Mouse (Mus musculus): Measurements from ENCODE around the gene Iah1.

The Iah1 gene

DNA sequence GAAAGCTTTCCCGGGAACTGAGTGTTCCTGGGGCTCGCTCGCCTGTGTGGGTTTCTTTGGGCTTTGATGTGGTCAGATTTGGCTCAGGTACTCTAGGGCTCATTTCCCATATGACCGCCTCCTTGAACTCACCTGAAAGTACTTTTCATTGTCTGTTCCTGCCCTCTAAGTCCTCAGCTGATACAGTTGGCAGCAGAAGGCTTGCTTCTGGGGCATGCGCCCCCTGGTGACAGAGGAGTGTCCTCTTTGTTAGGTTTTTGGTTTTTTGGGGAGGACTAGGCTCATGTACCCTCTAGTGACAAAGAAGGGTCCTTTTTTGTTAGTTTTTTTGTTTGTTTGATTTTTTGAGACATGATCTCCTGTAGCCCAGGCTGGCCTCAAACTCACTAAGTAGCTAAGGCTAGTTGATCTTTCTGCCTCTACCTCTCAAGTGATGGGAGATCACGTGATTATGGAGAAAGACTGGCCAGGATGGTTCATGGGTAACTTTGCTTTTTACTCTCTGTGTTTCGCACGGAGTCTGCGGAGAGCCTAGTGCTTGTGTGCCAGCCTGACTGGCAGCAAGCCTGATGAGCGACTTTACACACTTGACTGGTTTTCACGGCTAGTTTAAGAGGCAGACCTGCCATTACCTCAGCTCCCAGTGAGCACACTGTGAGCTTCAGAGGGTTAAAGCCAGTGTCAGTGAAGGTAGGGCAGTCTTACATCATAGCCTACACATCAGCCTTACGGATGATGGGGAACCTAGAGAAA lies 2.1 kb downstream of the Iah1 start:
- DNase-seq (ENCODE audit: low read depth, low spot score), result peak; percentile 67

GRCm38 (mm10) chr12:21320317-21320716 lies 4.1 kb downstream of the Iah1 start:
- DNase-seq (ENCODE audit: low read depth, low spot score), result no peak

- no peak for DNase-seq (ENCODE audit: low read depth, low spot score)
Measured at GRCm38 (mm10) chr12:21321170-21321569, 5.0 kb downstream of the Iah1 start.

- DNase-seq (ENCODE audit: low read depth, low spot score), result no peak
Measured at GRCm38 (mm10) chr12:21322296-21322695, 6.1 kb downstream of the Iah1 start.

DNA sequence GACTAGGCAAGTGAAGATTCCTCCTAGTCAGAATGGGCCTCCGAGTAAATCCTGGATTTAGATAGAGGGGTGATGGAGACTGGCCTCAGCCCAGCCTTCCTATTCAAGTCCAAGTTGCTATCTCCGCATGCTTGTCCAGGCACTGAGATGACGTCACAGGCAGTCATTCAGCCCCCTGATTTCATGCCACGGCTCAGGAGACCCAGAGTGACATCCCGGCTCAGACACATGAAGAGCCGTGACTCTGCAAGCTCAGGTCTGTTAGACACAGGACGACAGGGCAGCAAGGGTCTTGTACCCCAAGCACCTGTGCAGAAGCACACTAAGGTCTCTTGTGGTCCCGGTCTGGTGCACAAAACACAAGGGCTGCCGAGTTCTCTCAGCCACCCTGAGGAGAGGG lies 6.7 kb downstream of the Iah1 start:
- DNase-seq (ENCODE audit: low read depth, low spot score), result no peak

GRCm38 (mm10) chr12:21324101-21324500 lies 7.9 kb downstream of the Iah1 start:
- no peak for DNase-seq (ENCODE audit: low read depth, low spot score)

DNA sequence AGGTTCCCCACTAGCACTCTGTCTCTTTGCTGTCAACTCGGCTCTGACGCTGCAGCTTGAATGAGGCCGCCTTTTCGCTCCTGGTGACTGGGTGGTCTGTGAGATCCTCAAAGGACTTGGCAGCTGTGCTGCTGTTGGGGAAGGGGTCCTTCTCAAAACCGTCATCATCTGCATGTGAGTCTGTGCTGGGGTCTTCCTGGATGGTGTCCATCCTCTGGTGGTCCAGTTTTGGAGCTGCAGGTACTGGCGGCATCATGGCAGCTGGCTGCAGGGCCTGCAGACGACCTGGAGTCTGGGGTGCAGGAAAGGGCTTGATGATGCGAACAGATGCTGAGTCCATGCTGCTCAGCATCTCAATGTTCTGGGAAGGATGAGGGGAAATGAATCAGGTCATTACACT lies 9.1 kb downstream of the Iah1 start:
- no peak for DNase-seq (ENCODE audit: low read depth, low spot score)

GRCm38 (mm10) chr12:21326325-21326724 lies 10.1 kb downstream of the Iah1 start:
- DNase-seq (ENCODE audit: low read depth, low spot score), result no peak

GRCm38 (mm10) chr12:21329661-21330400 lies 13.6 kb downstream of the Iah1 start:
- DNase-seq (ENCODE audit: low read depth, low spot score), result no peak

DNA sequence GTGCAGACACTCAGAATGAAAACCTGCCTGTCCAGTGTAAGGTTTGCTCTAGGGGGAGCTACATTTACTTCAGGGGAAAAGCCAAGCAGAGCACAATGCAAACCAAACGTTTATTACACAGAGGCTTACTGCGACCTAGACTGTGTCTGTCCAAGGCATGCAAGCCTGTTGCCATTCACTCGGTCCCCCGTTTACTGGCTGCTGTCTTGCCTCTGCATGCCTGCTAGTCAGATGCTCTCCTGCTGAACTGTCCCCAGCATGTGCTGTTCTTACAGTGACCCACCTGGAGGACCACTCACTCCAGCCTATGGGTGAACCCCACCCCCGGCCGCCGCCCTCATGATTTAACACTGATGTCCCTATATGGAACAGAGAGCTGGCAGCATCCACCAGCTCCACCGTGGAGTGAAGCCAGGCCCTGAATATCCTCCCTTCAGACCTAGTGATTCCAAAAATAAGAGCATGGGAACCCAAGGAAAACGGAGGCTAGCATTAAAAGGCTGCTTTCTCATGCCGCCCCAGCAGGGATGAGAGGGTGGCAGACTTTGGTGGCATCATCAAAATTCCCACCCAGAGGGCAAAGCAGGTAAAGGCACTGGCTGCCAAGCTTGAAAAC lies 14.9 kb downstream of the Iah1 start:
- no peak for DNase-seq (ENCODE audit: low read depth, low spot score)

- no peak for DNase-seq (ENCODE audit: low read depth, low spot score)
Measured at GRCm38 (mm10) chr12:21331711-21332110, 15.5 kb downstream of the Iah1 start.

- DNase-seq (ENCODE audit: low read depth, low spot score), result no peak
Measured at GRCm38 (mm10) chr12:21333021-21333420, 16.8 kb downstream of the Iah1 start.

GRCm38 (mm10) chr12:21333766-21334165 lies 17.6 kb downstream of the Iah1 start:
- DNase-seq (ENCODE audit: low read depth, low spot score), result no peak

- DNase-seq (ENCODE audit: low read depth, low spot score), result no peak
Measured at GRCm38 (mm10) chr12:21335869-21336268, 19.7 kb downstream of the Iah1 start.

GRCm38 (mm10) chr12:21337171-21337570 lies 21.0 kb downstream of the Iah1 start:
- no peak for DNase-seq (ENCODE audit: low read depth, low spot score)

- DNase-seq (ENCODE audit: low read depth, low spot score), result no peak
Measured at GRCm38 (mm10) chr12:21340674-21341073, 24.5 kb downstream of the Iah1 start.

DNA sequence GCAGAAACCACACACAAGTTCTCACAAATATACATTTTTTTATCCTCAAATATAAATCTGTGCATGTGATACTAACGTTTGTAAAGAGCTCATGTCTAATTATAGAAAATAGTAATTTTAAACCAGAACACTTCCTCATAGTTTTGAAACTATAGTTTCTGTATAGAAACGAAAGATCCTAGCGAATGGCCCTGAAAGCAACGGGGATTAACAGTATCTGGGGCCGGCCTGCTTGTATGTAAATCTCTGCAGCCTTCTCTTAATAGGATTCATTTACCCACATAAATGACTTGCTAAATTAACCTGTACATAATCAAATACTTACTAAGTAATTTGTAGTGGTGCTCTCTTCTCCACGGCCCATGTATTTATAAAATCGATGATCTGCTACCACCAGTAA lies 30.8 kb downstream of the Iah1 start:
- DNase-seq (ENCODE audit: low read depth, low spot score), result no peak

GRCm38 (mm10) chr12:21350113-21350876 lies 34.1 kb downstream of the Iah1 start:
- DNase-seq (ENCODE audit: low read depth, low spot score), result no peak

DNA sequence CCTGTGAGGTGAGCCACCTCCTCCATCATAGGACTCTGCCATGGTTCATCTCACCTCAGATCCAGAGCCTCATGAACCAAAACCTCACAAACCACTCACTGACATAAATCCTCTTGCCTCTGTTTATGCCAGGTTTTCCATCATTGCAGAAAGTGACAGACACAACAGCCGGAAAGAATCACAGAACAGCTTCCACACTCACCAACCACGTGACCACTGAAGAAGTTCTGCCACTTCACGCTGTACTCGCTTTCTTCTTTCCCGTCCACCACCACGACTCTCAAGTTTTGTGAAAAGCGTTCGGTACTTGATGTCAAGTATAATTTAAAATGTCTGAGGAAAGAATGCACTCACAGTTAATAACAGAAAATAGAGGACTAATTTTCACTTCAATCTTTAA lies 37.5 kb downstream of the Iah1 start:
- DNase-seq (ENCODE audit: low read depth, low spot score), result no peak

- no peak for DNase-seq (ENCODE audit: low read depth, low spot score)
Measured at GRCm38 (mm10) chr12:21362686-21363085, 46.5 kb downstream of the Iah1 start.

GRCm38 (mm10) chr12:21363195-21363594 lies 47.0 kb downstream of the Iah1 start:
- no peak for DNase-seq (ENCODE audit: low read depth, low spot score)
